Mouse (Mus musculus) cortical plate, adult 2 months (tissue): ENCODE measurements at regions not wholly inside any gene's neighbourhood (a gene's known extent, or its start where the extent isn't known, plus 50 kb on each side); places are given as distances from the start of the nearest gene placed in this dataset.

ENCODE experiments used
- CTCF ChIP-seq: fragments of 200-500 bp; IDR thresholded peaks from 2 replicates; pipeline ENCODE4 v1.5.1; 2011; ENCODE audit warnings: mild to moderate bottlenecking, control low read depth, low read length; ENCODE audit not compliant: insufficient read depth; ENCODE audit errors: extremely low read depth
- POLR2A ChIP-seq: fragments of 200-500 bp; IDR thresholded peaks from 2 replicates; pipeline ENCODE4 v1.6.1; 2011; ENCODE audit warnings: mild to moderate bottlenecking, low read length, control low read depth; ENCODE audit not compliant: insufficient read depth; ENCODE audit errors: extremely low read depth

GRCm38 (mm10) chr7:136346531-136346930 lies 547.9 kb upstream of the Mgmt start:
- TF ChIP-seq CTCF (no peak), POLR2A (no peak)
